Mouse (Mus musculus) 3134 (cell line): ENCODE data around the gene Parp8.

Experiments
- DNase-seq: peaks from one replicate; pipeline ENCODE4 v3.0.0-alpha.2; 2011; ENCODE audit warnings: low spot score; ENCODE audit not compliant: insufficient read length; ENCODE audit errors: extremely low read depth

Parp8 gene

DNA sequence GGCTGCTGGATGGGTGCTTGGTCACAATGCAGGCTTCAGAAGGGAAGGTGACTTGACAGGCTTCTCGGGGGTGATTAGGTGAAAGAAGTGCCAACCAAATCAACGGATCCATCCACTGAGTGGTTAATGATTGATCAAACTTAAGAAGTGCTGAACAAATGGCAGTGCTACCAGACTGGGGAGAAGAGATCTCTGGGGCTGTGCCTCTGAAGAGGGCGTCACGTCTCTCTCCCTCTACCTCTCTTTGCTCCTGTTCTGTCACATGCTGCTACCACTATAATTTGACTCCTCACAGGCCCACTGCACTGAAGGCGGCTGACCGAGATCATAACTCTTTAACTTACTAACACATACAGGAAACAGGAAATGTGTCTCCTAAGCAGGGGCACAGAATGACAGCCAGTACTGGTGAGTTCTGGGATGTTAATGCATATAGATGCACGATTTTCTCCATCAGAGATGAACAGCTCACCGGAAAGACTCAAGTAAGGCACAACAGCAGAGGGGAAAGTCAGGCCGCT is 140.9 kb downstream of the Parp8 start:
- DNase-seq: no peak

GRCm38 (mm10) chr13:116882226-116882625 is 143.1 kb downstream of the Parp8 start:
- no peak for DNase-seq

DNA sequence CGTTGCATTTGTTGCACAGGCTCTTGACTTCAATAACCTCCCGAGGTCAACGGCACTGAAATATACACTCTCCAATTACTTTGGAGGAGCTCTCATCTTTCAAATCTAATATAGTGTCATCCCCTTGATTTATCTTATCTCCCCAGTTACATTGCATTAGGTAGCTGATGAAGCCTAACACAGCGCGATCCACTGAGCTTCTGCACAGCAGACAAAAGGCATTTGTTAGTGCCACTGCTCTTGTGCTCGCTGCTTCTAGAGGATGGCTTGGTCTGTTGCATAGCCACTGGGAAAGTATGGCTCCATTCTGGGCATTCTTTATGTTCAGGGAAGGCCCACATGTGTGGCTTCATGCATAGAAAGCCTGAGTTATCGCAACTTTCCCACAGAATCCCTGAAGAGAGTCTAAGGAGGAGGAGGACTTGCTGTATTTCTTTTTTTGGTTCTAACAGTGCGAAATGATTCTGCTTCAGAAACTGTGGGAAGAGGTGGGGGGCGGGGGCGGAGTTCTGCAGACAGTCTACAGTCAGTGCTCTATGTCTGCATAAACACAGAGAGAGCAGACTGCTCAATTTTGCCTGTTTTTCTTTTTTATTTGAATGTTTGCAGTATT is 145.7 kb downstream of the Parp8 start:
- DNase-seq: no peak

DNA sequence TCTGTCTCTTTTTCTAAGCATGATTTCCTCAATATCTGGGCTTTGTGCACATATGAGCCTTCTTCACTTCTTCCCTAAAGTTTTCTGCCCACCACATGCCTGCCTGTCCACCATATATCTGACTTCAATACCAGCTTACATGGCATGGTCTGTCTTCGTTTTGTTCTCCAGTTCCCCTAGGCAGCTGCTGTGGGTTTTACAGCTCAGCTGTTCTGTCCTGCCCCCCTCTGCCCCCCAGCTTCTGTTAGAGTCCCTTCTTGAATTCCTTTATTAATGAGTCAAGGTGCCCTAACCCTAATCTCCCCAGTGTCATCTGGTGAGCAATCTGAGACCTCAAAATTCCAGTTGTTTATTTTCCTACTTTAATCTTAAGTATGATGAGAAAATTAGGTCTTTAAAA is 155.1 kb downstream of the Parp8 start:
- DNase-seq: no peak

DNA sequence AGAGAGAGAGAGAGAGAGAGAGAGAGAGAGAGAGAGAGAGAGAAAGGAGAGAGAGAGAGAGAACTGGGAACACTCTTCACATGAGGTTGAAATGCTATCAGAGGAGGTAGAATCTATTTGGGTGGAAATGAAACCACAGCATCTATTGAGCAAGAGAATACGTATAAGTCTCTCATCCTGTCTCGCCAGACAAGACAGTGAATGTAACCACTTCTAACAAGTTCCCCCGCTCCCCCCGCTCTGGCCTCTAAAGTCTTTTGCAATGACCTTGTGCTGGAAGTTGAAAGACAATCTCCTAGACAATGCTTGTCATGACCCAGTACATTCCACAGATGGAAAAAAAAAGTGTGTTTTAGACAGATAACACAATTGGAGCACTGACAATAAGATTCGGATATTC is 181.4 kb downstream of the Parp8 start:
- no peak for DNase-seq

DNA sequence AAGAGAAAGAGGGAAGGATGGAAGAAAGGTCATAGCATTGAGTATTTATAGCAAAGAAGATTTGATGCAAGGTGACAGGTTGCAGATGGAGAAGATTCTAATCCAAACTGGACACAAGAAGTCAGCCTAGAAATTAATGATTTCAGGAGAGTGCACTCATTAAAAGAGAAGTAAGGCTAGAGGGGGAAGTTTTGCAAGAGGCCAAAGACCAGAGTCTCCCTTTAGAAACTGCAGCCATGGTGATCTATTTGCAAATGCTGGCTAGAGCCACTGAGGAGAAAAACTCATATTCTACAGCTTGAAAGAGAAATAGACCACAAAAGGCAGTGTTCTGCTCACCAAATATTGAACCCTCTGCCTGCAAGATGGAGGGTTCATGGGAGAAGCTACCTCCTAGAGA is 194.4 kb downstream of the Parp8 start:
- no peak for DNase-seq

GRCm38 (mm10) chr13:116829015-116829414 is 196.3 kb downstream of the Parp8 start:
- peak; percentile 56 for DNase-seq

GRCm38 (mm10) chr13:116811456-116811855 is 213.9 kb downstream of the Parp8 start:
- DNase-seq: no peak
